Mouse (Mus musculus) megakaryocyte, embryonic 14.5 days (primary cell): ENCODE results near the gene Ndufv3. TPM values are rescaled to one million over a fixed set of nuclear protein-coding genes. Genes with fewer than 3 reads are reported as not detected.

ENCODE experiments used
- H3K27me3 ChIP-seq: replicated peaks from 2 replicates; pipeline ENCODE3; 2012; ENCODE audit warnings: inconsistent platforms
- H3K36me3 ChIP-seq: replicated peaks from 2 replicates; pipeline ENCODE3; 2012; ENCODE audit warnings: low read length, inconsistent platforms, mixed read lengths
- H3K4me1 ChIP-seq: 2 replicates; pipeline ENCODE4 v1.6.1; 2012; ENCODE audit warnings: inconsistent platforms
- H3K4me3 ChIP-seq: replicated peaks from 2 replicates; pipeline ENCODE3; 2012; ENCODE audit warnings: moderate library complexity, mild to moderate bottlenecking, inconsistent platforms
- H3K9me3 ChIP-seq: 2 replicates; pipeline ENCODE4 v1.6.1; 2012; ENCODE audit warnings: inconsistent platforms
- FLI1 ChIP-seq: IDR thresholded peaks from 2 replicates; pipeline ENCODE4 v1.6.1; 2012; ENCODE audit warnings: low read length, inconsistent platforms, mixed read lengths
- GATA1 ChIP-seq: IDR thresholded peaks from 3 replicates; pipeline ENCODE4 v1.6.1; 2012; ENCODE audit warnings: mixed read lengths, low read length, inconsistent platforms, borderline replicate concordance
- polyA plus RNA-seq: library from polyadenylated mRNA; stranded (reverse); fragments of >175 nt; gene quantifications from 2 replicates; pipeline ENCODE4 v1.2.3, GENCODE M21; 2012; ENCODE audit warnings: low replicate concordance; ENCODE audit not compliant: insufficient read depth

Ndufv3 gene
- polyA plus RNA-seq, 1 experiment: 604 TPM

- Histone ChIP-seq H3K36me3 (no peaks in the 10 kb centered on the region), H3K9me3 (no peaks in the 10 kb centered on the region), H3K27me3 (peaks cover 2% of the 10 kb centered on the region), H3K4me1 (peaks cover 18% of the 10 kb centered on the region), H3K4me3 (no peak overlapping the region)
- TF ChIP-seq FLI1 (no peak), GATA1 (no peak)
Observed at GRCm38 (mm10) chr17:31556253-31556652, 36.3 kb downstream of the Ndufv3 start.

GRCm38 (mm10) chr17:31557124-31557880 is 37.4 kb downstream of the Ndufv3 start:
- H3K9me3 ChIP-seq: no peaks in the 10 kb centered on the region
- no peaks in the 10 kb centered on the region for H3K36me3 ChIP-seq
- peaks cover 2% of the 10 kb centered on the region for H3K27me3 ChIP-seq
- H3K4me3 ChIP-seq: no peak overlapping the region
- peaks cover 18% of the 10 kb centered on the region for H3K4me1 ChIP-seq
- TF ChIP-seq GATA1 (no peak), FLI1 (no peak)

GRCm38 (mm10) chr17:31557947-31558542 is 38.1 kb downstream of the Ndufv3 start:
- no peak for TF ChIP-seq GATA1
- TF ChIP-seq FLI1: no peak
- no peak overlapping the region for H3K4me3 ChIP-seq
- peaks cover 21% of the 10 kb centered on the region for H3K4me1 ChIP-seq
- no peaks in the 10 kb centered on the region for H3K9me3 ChIP-seq
- peaks cover 2% of the 10 kb centered on the region for H3K27me3 ChIP-seq
- H3K36me3 ChIP-seq: no peaks in the 10 kb centered on the region

- peaks cover 28% of the 10 kb centered on the region for H3K4me1 ChIP-seq
- no peak overlapping the region for H3K4me3 ChIP-seq
- TF ChIP-seq FLI1: no peak
- TF ChIP-seq GATA1: no peak
- H3K36me3 ChIP-seq: no peaks in the 10 kb centered on the region
- peaks cover 2% of the 10 kb centered on the region for H3K27me3 ChIP-seq
- H3K9me3 ChIP-seq: no peaks in the 10 kb centered on the region
Observed at GRCm38 (mm10) chr17:31559021-31559789, 39.3 kb downstream of the Ndufv3 start.

- Histone ChIP-seq H3K9me3 (no peaks in the 10 kb centered on the region), H3K27me3 (no peaks in the 10 kb centered on the region), H3K4me3 (peak overlapping the region; percentile 93), H3K4me1 (peaks cover 40% of the 10 kb centered on the region), H3K36me3 (peaks cover 10% of the 10 kb centered on the region)
- TF ChIP-seq FLI1 (no peak), GATA1 (no peak)
Observed at GRCm38 (mm10) chr17:31563632-31564014, 43.7 kb downstream of the Ndufv3 start.

GRCm38 (mm10) chr17:31564015-31564857 is 44.3 kb downstream of the Ndufv3 start, which contains the start of gene Pknox1:
Gene Pknox1 (plus strand): TSS chr17:31564734.
- peaks cover 10% of the 10 kb centered on the region for H3K36me3 ChIP-seq
- H3K4me1 ChIP-seq: peaks cover 46% of the 10 kb centered on the region
- TF ChIP-seq FLI1: no peak
- H3K27me3 ChIP-seq: no peaks in the 10 kb centered on the region
- H3K4me3 ChIP-seq: peak within 1 kb of the TSS; percentile 97
- no peaks in the 10 kb centered on the region for H3K9me3 ChIP-seq

GRCm38 (mm10) chr17:31564858-31565140 is 44.9 kb downstream of the Ndufv3 start:
- TF ChIP-seq GATA1: no peak
- TF ChIP-seq FLI1: no peak
- Histone ChIP-seq H3K4me3 (peak overlapping the region; percentile 97), H3K27me3 (no peaks in the 10 kb centered on the region), H3K36me3 (peaks cover 13% of the 10 kb centered on the region), H3K9me3 (no peaks in the 10 kb centered on the region), H3K4me1 (peaks cover 49% of the 10 kb centered on the region)

- Histone ChIP-seq H3K4me3 (peak overlapping the region; percentile 97), H3K36me3 (peaks cover 13% of the 10 kb centered on the region), H3K4me1 (peaks cover 54% of the 10 kb centered on the region), H3K9me3 (no peaks in the 10 kb centered on the region), H3K27me3 (no peaks in the 10 kb centered on the region)
- no peak for TF ChIP-seq FLI1
- no peak for TF ChIP-seq GATA1
Observed at GRCm38 (mm10) chr17:31565141-31566056, 45.5 kb downstream of the Ndufv3 start.
